Mouse (Mus musculus): ENCODE data around the gene Tle3.

GRCm38 (mm10) chr9:61351164-61351563 is 21.0 kb upstream of the Tle3 start:
- TF ChIP-seq CTCF (IDR thresholded peaks at IDR 0.05; ENCODE audit: control insufficient read depth, insufficient read depth, insufficient read length) (no peak), USF1 (IDR thresholded peaks at IDR 0.05; ENCODE audit: low read depth) (no peak), MYOD1 (IDR thresholded peaks at IDR 0.05; ENCODE audit: control insufficient read depth, insufficient read length, low read depth) (no peak), MAX (IDR thresholded peaks at IDR 0.05) (no peak), MYOG (IDR thresholded peaks at IDR 0.05; ENCODE audit: control insufficient read depth, extremely low read depth, insufficient read length) (no peak)
